Mouse (Mus musculus) Patski (cell line): ENCODE measurements around the gene Ptprcap. TPM values are rescaled to one million over a fixed set of nuclear protein-coding genes. Genes with fewer than 3 reads are reported as not detected.

Source experiments
- ATAC-seq: fragments of 100-300 bp; one replicate; pipeline ENCODE4 v1.8.0; 2021
- CTCF ChIA-PET: fragments of 350-600 bp; sonication (Branson Sonifier 250); formaldehyde crosslinking; loops from one replicate; lab custom pipeline; 2022; ENCODE audit warnings: inconsistent platforms; lab: Charles Lee
- POLR2A ChIA-PET: fragments of 350-600 bp; sonication (Branson Sonifier 250); formaldehyde crosslinking; loops from one replicate; lab custom pipeline; 2022; ENCODE audit warnings: antibody characterized with exemption, inconsistent platforms; lab: Charles Lee
- DNase-seq: peaks from one replicate; pipeline ENCODE4 v3.0.0-alpha.2; 2011; ENCODE audit warnings: low read depth, low spot score
- H3K27me3 ChIP-seq: fragments of 371-371 bp; one replicate; pipeline ENCODE4 v1.5.1; 2021
- CTCF ChIP-seq: fragments of 100-300 bp; IDR thresholded peaks from one replicate; pipeline ENCODE4 v1.5.1; 2021
- in situ Hi-C: fragments of 300-500 bp; cut with MboI; formaldehyde crosslinking; loops from 3 replicates; pipeline ENCODE4 v1.11.1; 2018; ENCODE audit warnings: low pct_unique_long_range_greater_than_20kb, mixed read lengths
- polyA plus RNA-seq: library from polyadenylated mRNA; unstranded; gene quantifications from one replicate; pipeline ENCODE4 v1.2.3, GENCODE M21; 2021

The Ptprcap gene
- polyA plus RNA-seq, 1 experiment from 2014 or later, result 0.62 TPM

DNA sequence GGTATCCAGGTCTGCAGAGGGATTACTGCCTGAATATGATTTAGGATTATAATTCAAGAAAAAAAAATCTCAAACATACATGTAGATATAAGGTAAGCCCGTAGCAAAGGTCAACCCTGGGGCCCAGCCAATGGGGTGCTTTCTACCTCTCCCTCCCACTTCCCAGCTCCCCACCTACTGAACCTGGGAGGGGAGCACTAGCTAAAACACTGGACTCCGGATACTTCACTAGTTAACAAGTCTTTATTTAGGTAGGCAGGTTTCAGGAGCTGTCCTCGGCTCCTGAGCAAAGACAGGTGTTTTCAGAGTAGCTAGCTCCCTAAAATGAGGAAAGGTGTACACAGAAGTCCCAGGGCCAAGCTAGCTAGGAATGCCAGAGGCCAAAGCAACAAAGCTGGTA lies 10.7 kb downstream of the Ptprcap start:
- no peak for ATAC-seq
- no peak for TF ChIP-seq CTCF
- no peaks in the 10 kb centered on the region for H3K27me3 ChIP-seq
- in situ Hi-C loops, result no loop called here
- CTCF ChIA-PET, result interaction anchor here (1.4 to 1.7 kb wide), 2 partner anchors 14 to 29 kb away, joined by 3 to 5 read pairs; partner anchors contain the start of gene Ppp1ca
- POLR2A ChIA-PET, result interaction anchor here (0.8 to 1.4 kb wide), 3 partner anchors 14 to 65 kb away, joined by 3 to 4 read pairs (median 3); no protein-coding TSS in a partner anchor
- no peak for DNase-seq

DNA sequence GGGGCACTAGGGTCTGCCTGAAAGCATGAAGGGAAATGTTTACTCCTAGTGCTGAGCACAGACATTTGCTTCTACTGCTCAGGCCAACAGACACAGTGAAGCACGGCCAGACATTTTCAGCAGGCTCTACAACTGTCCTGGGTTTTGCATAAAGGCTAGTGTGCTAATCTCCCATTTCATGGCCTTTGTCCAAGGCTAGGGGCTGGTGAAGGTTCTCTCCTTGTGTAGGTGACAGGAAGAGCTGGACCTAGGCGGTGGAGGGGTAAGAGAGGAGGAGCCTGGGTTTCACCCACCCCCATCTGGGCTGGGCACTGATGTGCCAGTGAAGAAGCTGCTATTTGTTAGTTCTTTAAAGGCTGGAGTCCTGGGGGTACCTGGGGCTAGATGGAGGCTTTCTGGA lies 11.3 kb downstream of the Ptprcap start:
- in situ Hi-C loops, result no loop called here
- POLR2A ChIA-PET, result interaction anchor here (0.8 kb wide), 1 partner anchor 52 kb away, joined by 3 read pairs; no protein-coding TSS in a partner anchor
- DNase-seq (no peak), ATAC-seq (no peak)
- CTCF ChIA-PET, result interaction anchor here (1.4 to 1.7 kb wide), 2 partner anchors 14 to 28 kb away, joined by 3 to 5 read pairs; partner anchors contain the start of gene Ppp1ca
- no peak for TF ChIP-seq CTCF
- H3K27me3 ChIP-seq, result no peaks in the 10 kb centered on the region

DNA sequence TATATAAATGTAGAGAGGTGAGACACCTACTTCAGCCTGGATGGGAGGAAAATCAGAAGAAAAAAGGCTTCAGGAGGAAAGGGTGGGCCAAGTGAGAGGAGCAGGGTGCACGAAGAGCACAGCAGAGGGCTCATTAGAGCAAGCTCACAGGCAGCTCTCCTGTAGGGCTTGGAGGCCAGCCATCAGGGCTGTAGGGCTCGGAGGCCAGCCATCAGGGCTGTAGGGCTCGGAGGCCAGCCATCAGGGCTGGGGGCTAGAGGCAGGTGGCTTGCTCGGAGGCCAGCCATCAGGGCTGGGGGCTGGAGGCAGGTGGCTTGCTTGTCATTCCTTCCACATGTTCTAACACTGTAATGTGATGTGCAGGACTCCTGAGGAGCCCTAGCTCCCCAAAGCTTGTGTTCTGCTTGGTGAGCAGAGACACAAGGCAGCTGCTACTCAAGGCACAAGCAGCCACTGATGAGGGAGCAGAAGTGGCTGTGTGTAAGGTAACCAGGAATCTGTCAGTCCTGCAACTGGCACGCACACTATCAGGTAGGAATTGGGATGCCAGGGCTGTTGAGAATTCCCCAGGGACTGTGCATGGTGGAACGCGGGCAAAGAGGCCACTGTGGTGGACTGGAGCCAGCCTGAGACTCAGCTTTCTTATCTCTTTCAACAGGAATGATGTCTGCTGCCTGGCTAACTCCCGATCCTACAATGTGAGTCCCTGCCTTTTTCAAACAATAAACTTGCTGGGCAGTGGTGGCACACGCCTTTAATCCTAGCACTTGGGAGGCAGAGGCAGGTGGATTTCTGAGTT lies 13.5 kb downstream of the Ptprcap start:
- POLR2A ChIA-PET, result interaction anchor here (1.2 kb wide), 1 partner anchor 41 kb away, joined by 3 read pairs; no protein-coding TSS in a partner anchor
- DNase-seq (no peak), ATAC-seq (no peak)
- in situ Hi-C loops, result no loop called here
- CTCF ChIA-PET, result interaction anchor here (1.2 to 1.6 kb wide), 2 partner anchors 20 to 34 kb away, joined by 3 read pairs; partner anchors contain the start of gene Rad9a
- no peaks in the 10 kb centered on the region for H3K27me3 ChIP-seq
- no peak for TF ChIP-seq CTCF

DNA sequence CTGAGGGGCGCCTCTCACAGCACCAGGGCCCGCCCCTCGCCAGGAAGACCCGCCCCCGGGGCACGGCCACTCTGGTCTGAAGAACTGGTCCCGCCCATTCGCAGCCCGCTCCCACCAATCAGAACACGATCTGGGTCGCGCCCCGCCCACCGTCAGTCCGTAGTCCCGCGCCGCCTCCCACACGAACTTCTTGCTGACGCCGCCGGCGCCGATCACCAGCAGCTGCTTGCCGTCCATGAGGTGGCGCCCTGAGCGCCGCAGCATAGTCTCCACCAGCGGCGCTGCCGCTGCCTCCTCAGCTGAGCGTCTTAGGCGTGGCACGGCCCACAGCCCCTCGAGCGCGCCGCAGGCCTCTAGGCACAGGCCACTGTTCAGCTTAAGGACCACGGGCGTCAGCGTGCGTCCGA lies 16.0 kb downstream of the Ptprcap start:
- ATAC-seq (peak; percentile 83), DNase-seq (peak; percentile 91)
- in situ Hi-C loops, result no loop called here
- no peaks in the 10 kb centered on the region for H3K27me3 ChIP-seq
- POLR2A ChIA-PET, result interaction anchor here (0.6 to 3.3 kb wide), 11 partner anchors 10 to 279 kb away, joined by 3 to 22 read pairs (median 5); partner anchors contain the start of genes AC109138.7, Clcf1, Ppp1ca and Rad9a
- CTCF ChIA-PET, result interaction anchor here (1.0 to 2.2 kb wide), 11 partner anchors 9 to 50 kb away, joined by 3 to 9 read pairs (median 5); partner anchors contain the start of genes Coro1b and Rad9a
- TF ChIP-seq CTCF, result no peak

DNA sequence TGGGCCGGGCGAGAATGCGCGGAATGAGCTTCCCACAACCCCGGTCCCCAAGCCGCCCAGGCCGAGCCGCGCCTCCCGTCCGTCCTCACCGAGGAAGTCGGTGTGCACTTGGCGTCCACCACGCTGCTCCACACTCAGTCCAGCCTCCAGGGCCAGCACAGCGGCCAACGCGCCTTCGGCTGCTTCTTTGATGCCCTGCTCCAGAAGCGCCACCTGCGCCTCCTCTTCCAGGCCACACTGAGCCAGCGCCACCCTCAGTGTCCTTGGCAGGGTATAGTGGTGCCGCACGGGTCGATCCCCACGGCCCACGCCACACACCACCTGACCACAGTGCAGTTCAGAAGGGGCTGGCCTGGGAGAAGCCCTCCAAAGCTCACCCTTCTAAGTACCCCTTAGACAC lies 16.4 kb downstream of the Ptprcap start:
- no peak for TF ChIP-seq CTCF
- in situ Hi-C loops, result no loop called here

DNA sequence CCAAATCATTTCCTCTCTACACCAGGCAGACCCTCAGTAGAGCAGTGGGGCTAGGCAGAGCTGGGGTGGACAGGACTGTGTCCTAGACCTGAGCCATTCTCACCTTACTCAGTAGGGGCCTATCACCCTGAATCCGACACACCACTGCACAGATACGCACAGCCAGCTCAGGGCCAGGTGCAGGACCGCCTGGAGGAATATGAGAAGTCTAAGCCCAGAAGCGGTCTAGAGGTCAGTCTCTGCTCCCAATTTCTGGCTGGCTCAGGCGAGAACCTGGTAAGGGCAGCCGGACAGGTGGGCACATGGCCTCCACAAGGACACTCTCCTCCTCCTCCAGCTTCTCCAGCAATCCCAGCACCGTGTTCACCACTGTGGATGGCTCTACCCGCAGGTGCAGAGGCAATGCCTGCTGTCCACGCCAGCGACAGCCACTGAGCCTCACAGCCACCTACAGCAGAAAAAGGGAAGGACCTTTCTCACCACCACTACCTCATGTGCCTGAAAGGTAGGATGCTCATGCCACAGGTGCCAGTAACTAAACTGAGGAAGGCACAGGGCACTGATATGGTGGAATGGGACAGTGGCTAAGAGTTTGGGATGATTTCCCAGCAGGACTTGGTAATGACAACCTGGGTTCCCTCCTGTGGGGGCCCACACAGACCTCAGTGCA lies 17.5 kb downstream of the Ptprcap start:
- DNase-seq, result no peak
- ChIA-PET POLR2A (interaction anchor here (0.8 to 3.3 kb wide), 16 partner anchors 11 to 59 kb away, joined by 3 to 22 read pairs (median 4); partner anchors contain the start of genes AC109138.7, Clcf1, Ppp1ca and Rad9a), CTCF (interaction anchor here (1.0 to 2.2 kb wide), 7 partner anchors 11 to 60 kb away, joined by 3 to 9 read pairs (median 6); partner anchors contain the start of gene Rad9a)
- TF ChIP-seq CTCF, result no peak
- in situ Hi-C loops, result no loop called here
- H3K27me3 ChIP-seq, result no peaks in the 10 kb centered on the region
- ATAC-seq, result no peak

More for the DNA sequence above, 16.4 kb downstream of the Ptprcap start:
- no peak for DNase-seq
- CTCF ChIA-PET, result interaction anchor here (1.0 to 2.2 kb wide), 13 partner anchors 8 to 61 kb away, joined by 3 to 9 read pairs (median 5); partner anchors contain the start of genes Coro1b and Rad9a
- ATAC-seq, result no peak
- H3K27me3 ChIP-seq, result no peaks in the 10 kb centered on the region
- POLR2A ChIA-PET, result interaction anchor here (1.0 to 3.3 kb wide), 13 partner anchors 10 to 60 kb away, joined by 3 to 22 read pairs (median 5); partner anchors contain the start of genes AC109138.7, Clcf1, Ppp1ca and Rad9a

DNA sequence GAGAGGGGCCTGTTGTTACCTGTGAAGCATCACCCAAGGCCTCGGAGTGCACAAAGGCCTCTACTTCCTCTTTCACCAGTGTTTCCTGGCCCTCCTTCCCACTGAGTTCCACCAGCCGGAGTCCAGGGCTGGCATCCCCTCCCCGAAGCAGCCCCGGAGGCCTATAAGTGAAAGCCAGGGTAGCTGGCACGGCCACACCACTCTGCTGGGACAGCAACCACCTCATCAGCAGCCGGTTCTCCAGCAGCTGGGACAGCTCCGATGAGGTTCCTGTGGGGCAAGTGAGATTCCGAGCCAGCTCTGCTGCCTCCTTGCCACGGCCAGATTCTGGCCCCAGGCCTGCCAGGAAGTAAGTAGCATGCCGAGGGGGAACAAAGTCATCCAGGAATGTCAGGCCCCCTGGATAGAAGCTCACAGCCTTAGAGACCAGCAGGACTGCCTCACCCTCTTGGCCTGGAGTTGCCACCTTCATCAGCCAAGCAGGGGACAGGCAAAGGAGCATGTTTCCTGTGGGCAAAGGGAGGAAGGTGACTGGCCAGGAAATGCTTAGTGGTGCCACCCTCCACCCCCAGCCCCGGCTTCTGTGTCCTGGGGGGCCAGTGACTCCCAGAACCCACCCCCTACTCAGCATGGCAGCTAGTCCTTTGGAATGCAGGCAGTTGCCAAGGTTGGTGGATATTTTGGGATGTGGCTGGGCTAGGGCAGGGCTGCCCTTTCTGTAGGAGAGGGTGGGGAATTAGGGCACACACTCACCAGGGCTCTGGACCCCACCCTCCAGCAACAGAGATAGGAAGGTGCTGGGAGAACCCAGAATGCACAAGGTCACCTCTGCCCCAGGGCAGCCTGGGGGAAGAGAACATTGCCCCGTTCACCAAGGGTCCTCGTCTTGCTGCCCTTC lies 18.2 kb downstream of the Ptprcap start:
- TF ChIP-seq CTCF, result no peak
- ATAC-seq (peak; percentile 16), DNase-seq (peak; percentile 58)
- CTCF ChIA-PET, result interaction anchor here (1.2 to 2.2 kb wide), 4 partner anchors 10 to 57 kb away, joined by 4 to 8 read pairs (median 6); partner anchors contain the start of genes Ppp1ca, Rad9a and Tbc1d10c
- in situ Hi-C loops, result no loop called here
- H3K27me3 ChIP-seq, result no peaks in the 10 kb centered on the region
- POLR2A ChIA-PET, result interaction anchor here (0.8 to 3.3 kb wide), 8 partner anchors 11 to 46 kb away, joined by 3 to 22 read pairs (median 4); partner anchors contain the start of genes AC109138.7, Clcf1, Ppp1ca and Rad9a

DNA sequence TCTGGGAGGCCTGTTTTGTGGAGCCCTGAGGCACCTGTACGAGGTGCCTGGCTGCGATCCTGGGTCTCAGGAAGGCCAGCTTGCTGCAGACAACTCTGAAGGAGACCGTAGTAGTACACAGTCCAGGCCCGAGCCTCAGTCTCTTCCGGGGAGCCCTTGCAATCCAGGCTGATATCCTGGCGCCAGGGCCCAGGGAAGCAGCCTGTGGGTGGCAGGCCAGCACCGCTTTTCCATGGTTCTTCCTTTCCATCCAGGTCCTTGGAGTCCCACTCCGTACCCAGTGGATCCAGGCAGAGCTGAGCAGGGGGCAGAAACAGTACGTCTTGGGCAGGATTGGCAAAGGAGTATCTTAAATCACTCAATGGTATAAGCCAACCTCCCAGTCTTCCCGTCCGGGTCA lies 19.5 kb downstream of the Ptprcap start:
- DNase-seq (no peak), ATAC-seq (no peak)
- no peaks in the 10 kb centered on the region for H3K27me3 ChIP-seq
- in situ Hi-C loops, result no loop called here
- ChIA-PET CTCF (interaction anchor here (2.0 to 2.2 kb wide), 2 partner anchors 9 to 19 kb away, joined by 6 to 8 read pairs; partner anchors contain the start of genes Ppp1ca and Tbc1d10c), POLR2A (interaction anchor here (0.7 kb wide), 1 partner anchor 135 kb away, joined by 4 read pairs; no protein-coding TSS in a partner anchor)
- no peak for TF ChIP-seq CTCF
